Mouse (Mus musculus): Measurements from ENCODE around the gene A4gnt. TPM values are rescaled to one million over a fixed set of nuclear protein-coding genes. Genes with fewer than 3 reads are reported as not detected.

A4gnt gene
- total RNA-seq, 1 experiment, result not detected

DNA sequence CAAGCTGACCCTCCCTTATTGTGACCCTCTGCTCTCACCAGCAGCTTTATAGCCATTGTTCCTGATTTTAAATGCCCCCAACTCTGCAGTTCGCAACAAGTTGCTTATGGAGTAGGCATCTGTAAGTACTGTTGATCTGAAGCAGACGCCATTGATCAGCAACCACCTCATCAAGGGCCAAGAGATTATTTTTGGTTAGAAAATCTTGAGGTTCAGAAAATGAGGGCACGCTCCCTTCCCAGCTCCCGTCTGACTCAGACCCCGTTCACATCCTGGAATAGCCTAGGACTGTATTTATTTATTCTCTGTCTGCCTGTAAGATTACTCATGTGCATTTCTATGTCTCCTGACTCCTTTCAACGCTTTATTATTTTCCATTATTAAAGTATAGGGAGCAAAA lies 33.1 kb downstream of the A4gnt start:
- Histone ChIP-seq H3K9me3 (ENCODE audit: control insufficient read depth, insufficient read depth, low read depth, low read length) (no peaks in the 10 kb centered on the region), H3K9ac (ENCODE audit: insufficient read depth, low read depth, low read length, poor library complexity, severe bottlenecking) (no peak overlapping the region), H3K27ac (ENCODE audit: insufficient read depth, low read depth, low read length, poor library complexity, severe bottlenecking) (no peak overlapping the region), H3K4me3 (ENCODE audit: insufficient read depth in 1 of 2, low read depth in 1 of 2, low read length in 2 of 2, poor library complexity in 1 of 2, severe bottlenecking in 1 of 2) (no peak overlapping the region), H3K4me1 (ENCODE audit: control insufficient read depth in 2 of 2, insufficient read depth in 2 of 2, low read length in 2 of 2, poor library complexity in 1 of 2) (no peaks in the 10 kb centered on the region), H3K36me3 (ENCODE audit: control insufficient read depth, insufficient read depth, low read length, poor library complexity, severe bottlenecking) (peaks cover 8% of the 10 kb centered on the region)
- no peak for DNase-seq (ENCODE audit: low read depth, low spot score)
- TF ChIP-seq ZNF384 (IDR thresholded peaks at IDR 0.05; ENCODE audit: low read depth, low read length), result no peak
- no peak for TF ChIP-seq HCFC1 (IDR thresholded peaks at IDR 0.05; ENCODE audit: borderline replicate concordance, insufficient read depth, low read length)
- no peak for TF ChIP-seq ZC3H11A (IDR thresholded peaks at IDR 0.05; ENCODE audit: borderline replicate concordance, low read depth, low read length)
- no peak for TF ChIP-seq CHD2 (IDR thresholded peaks at IDR 0.05; ENCODE audit: low read depth, low read length)
- no peak for TF ChIP-seq MAFK (IDR thresholded peaks at IDR 0.05; ENCODE audit: insufficient read depth, low read depth, low read length)
- in situ Hi-C loops (cut with MboI; ENCODE audit: low sequenced_read_pairs in 2 of 2, unreplicated experiment in 2 of 2), result no loop called here

GRCm38 (mm10) chr9:99646102-99646501 lies 33.8 kb downstream of the A4gnt start:
- no peak overlapping the region for H3K4me3 ChIP-seq (ENCODE audit: insufficient read depth in 1 of 2, low read depth in 1 of 2, low read length in 2 of 2, poor library complexity in 1 of 2, severe bottlenecking in 1 of 2)
- no peak overlapping the region for H3K27ac ChIP-seq (ENCODE audit: insufficient read depth, low read depth, low read length, poor library complexity, severe bottlenecking)
- no peak overlapping the region for H3K9ac ChIP-seq (ENCODE audit: insufficient read depth, low read depth, low read length, poor library complexity, severe bottlenecking)
- in situ Hi-C loops (cut with MboI; ENCODE audit: low sequenced_read_pairs in 2 of 2, unreplicated experiment in 2 of 2), result no loop called here
- DNase-seq (ENCODE audit: low read depth, low spot score), result no peak
- H3K36me3 ChIP-seq (ENCODE audit: control insufficient read depth, insufficient read depth, low read length, poor library complexity, severe bottlenecking), result peaks cover 13% of the 10 kb centered on the region
- no peaks in the 10 kb centered on the region for H3K9me3 ChIP-seq (ENCODE audit: control insufficient read depth, insufficient read depth, low read depth, low read length)
- TF ChIP-seq ZC3H11A (IDR thresholded peaks at IDR 0.05; ENCODE audit: borderline replicate concordance, low read depth, low read length), result no peak
- TF ChIP-seq CHD2 (IDR thresholded peaks at IDR 0.05; ENCODE audit: low read depth, low read length), result no peak
- no peak for TF ChIP-seq HCFC1 (IDR thresholded peaks at IDR 0.05; ENCODE audit: borderline replicate concordance, insufficient read depth, low read length)
- H3K4me1 ChIP-seq (ENCODE audit: control insufficient read depth in 2 of 2, insufficient read depth in 2 of 2, low read length in 2 of 2, poor library complexity in 1 of 2), result no peaks in the 10 kb centered on the region

DNA sequence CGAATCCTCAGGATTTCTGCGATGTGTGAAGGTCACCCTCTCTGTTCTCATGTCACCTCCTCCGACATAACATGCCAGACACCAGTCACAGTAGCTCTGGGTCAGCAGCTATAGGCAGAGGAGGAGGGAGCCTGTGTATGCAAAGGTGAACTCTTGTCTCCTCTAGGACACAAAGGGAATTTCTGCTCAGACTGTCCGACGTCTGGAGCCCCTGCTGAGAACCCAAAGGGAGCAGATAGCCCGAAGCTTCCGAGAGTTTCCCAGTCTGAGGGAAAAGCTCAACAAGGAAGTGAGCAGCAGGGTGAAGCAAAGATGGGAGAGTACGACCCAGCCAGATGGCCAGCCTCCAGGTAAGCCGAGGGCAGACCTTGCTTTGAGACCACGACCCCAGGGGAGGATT lies 48.5 kb downstream of the A4gnt start:
- no peak for DNase-seq (ENCODE audit: low read depth, low spot score)
- no peak overlapping the region for H3K9ac ChIP-seq (ENCODE audit: insufficient read depth, low read depth, low read length, poor library complexity, severe bottlenecking)
- TF ChIP-seq HCFC1 (IDR thresholded peaks at IDR 0.05; ENCODE audit: borderline replicate concordance, insufficient read depth, low read length), result no peak
- TF ChIP-seq MAFK (IDR thresholded peaks at IDR 0.05; ENCODE audit: insufficient read depth, low read depth, low read length), result no peak
- no peak for TF ChIP-seq ZNF384 (IDR thresholded peaks at IDR 0.05; ENCODE audit: low read depth, low read length)
- TF ChIP-seq CHD2 (IDR thresholded peaks at IDR 0.05; ENCODE audit: low read depth, low read length), result no peak
- TF ChIP-seq ZC3H11A (IDR thresholded peaks at IDR 0.05; ENCODE audit: borderline replicate concordance, low read depth, low read length), result no peak
- peaks cover 3% of the 10 kb centered on the region; the same call in 1 of the 2 replicates for H3K36me3 ChIP-seq (ENCODE audit: control insufficient read depth, insufficient read depth, low read length, poor library complexity, severe bottlenecking)
- H3K4me3 ChIP-seq (ENCODE audit: insufficient read depth in 1 of 2, low read depth in 1 of 2, low read length in 2 of 2, poor library complexity in 1 of 2, severe bottlenecking in 1 of 2), result no peak overlapping the region
- no peak overlapping the region for H3K27ac ChIP-seq (ENCODE audit: insufficient read depth, low read depth, low read length, poor library complexity, severe bottlenecking)
- in situ Hi-C loops (cut with MboI; ENCODE audit: low sequenced_read_pairs in 2 of 2, unreplicated experiment in 2 of 2), result no loop called here
- peaks cover 4 to 9% of the 10 kb centered on the region in 2 experiments; a peak in 2 of 4 replicates for H3K4me1 ChIP-seq (ENCODE audit: control insufficient read depth in 2 of 2, insufficient read depth in 2 of 2, low read length in 2 of 2, poor library complexity in 1 of 2)
- H3K9me3 ChIP-seq (ENCODE audit: control insufficient read depth, insufficient read depth, low read depth, low read length), result no peaks in the 10 kb centered on the region

DNA sequence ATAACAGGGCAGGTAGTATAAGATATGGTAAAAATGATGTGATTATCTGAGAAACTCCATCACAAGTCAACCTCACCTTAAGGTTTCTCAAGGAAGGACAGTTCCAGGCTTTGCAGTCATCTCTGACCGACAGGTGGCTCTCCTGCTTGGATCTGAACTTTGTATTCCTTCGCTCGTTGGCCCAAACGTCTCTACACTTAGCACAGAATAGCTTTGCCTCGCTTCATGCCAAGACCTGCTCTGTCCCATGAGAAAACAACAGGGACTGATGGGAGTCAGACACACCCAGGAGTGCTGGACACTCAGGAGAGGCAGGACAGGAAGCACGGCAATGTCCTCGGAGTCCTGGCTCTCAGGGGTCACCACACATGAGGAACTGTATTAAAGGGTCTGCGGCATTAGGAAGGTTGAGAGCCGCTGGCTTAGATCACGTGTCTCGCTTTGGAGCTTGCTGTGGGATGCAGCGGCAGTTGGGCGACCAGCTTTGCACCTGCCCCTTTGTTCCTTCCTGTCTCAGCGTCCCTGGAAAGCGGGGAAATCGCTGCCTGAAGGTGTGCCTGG lies 49.4 kb downstream of the A4gnt start:
- peaks cover 4 to 9% of the 10 kb centered on the region in 2 experiments; a peak in 2 of 4 replicates for H3K4me1 ChIP-seq (ENCODE audit: control insufficient read depth in 2 of 2, insufficient read depth in 2 of 2, low read length in 2 of 2, poor library complexity in 1 of 2)
- no peak for TF ChIP-seq HCFC1 (IDR thresholded peaks at IDR 0.05; ENCODE audit: borderline replicate concordance, insufficient read depth, low read length)
- TF ChIP-seq MAFK (IDR thresholded peaks at IDR 0.05; ENCODE audit: insufficient read depth, low read depth, low read length), result no peak
- no peak for TF ChIP-seq CHD2 (IDR thresholded peaks at IDR 0.05; ENCODE audit: low read depth, low read length)
- TF ChIP-seq ZNF384 (IDR thresholded peaks at IDR 0.05; ENCODE audit: low read depth, low read length), result no peak
- TF ChIP-seq ZC3H11A (IDR thresholded peaks at IDR 0.05; ENCODE audit: borderline replicate concordance, low read depth, low read length), result no peak
- H3K36me3 ChIP-seq (ENCODE audit: control insufficient read depth, insufficient read depth, low read length, poor library complexity, severe bottlenecking), result no peaks in the 10 kb centered on the region; the same call in 1 of the 2 replicates
- H3K4me3 ChIP-seq (ENCODE audit: insufficient read depth in 1 of 2, low read depth in 1 of 2, low read length in 2 of 2, poor library complexity in 1 of 2, severe bottlenecking in 1 of 2), result no peak overlapping the region
- H3K9me3 ChIP-seq (ENCODE audit: control insufficient read depth, insufficient read depth, low read depth, low read length), result no peaks in the 10 kb centered on the region
- in situ Hi-C loops (cut with MboI; ENCODE audit: low sequenced_read_pairs in 2 of 2, unreplicated experiment in 2 of 2), result no loop called here
- no peak overlapping the region for H3K27ac ChIP-seq (ENCODE audit: insufficient read depth, low read depth, low read length, poor library complexity, severe bottlenecking)
- no peak overlapping the region for H3K9ac ChIP-seq (ENCODE audit: insufficient read depth, low read depth, low read length, poor library complexity, severe bottlenecking)
- DNase-seq (ENCODE audit: low read depth, low spot score), result no peak
